Mouse (Mus musculus): ENCODE data around the gene Epb41. TPM values are rescaled to one million over a fixed set of nuclear protein-coding genes. Genes with fewer than 3 reads are reported as not detected.

The Epb41 gene
- polyA plus RNA-seq, 1 experiment, result 68.8 TPM

DNA sequence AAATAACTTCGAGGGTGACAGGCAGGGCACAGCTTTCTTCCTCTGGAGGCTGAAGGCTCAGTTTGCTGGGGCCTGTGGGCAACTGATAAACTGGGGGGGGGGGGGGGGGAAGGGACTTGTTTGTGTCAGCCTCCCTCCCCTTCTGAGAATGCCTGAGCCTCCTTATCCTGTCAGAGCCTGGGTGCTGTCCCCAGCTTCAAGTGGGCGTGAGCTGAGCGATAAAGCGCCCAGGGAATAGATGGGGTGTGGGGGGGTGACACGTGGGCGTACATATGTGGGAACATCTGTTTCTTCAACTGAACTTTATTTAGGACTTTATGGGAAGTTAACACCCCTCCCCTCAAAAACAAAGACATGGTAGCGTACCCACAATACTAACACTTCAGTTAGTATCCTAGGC, 2.3 kb upstream of the Epb41 start:
- Histone ChIP-seq H3K4me3 (ENCODE audit: low read depth, low read length) (no peak overlapping the region), H3K27me3 (ENCODE audit: control insufficient read depth, insufficient read depth, low read length, poor library complexity, severe bottlenecking) (no peaks in the 10 kb centered on the region), H3K4me1 (ENCODE audit: control insufficient read depth, insufficient read depth, low read length) (peaks cover 4% of the 10 kb centered on the region), H3K9me3 (replicated peaks; ENCODE audit: control insufficient read depth, insufficient read depth, low read length, poor library complexity, severe bottlenecking) (no peaks in the 10 kb centered on the region), H3K9ac (ENCODE audit: low read depth, poor library complexity, severe bottlenecking) (no peak overlapping the region), H3K36me3 (ENCODE audit: control insufficient read depth, insufficient read depth, low read length, poor library complexity, severe bottlenecking) (no peaks in the 10 kb centered on the region), H3K27ac (ENCODE audit: insufficient read depth, low read length) (no peak overlapping the region)
- no peak for TF ChIP-seq EP300 (IDR thresholded peaks at IDR 0.05; ENCODE audit: insufficient read depth, low read depth, low read length)
- no peak for TF ChIP-seq POLR2A (IDR thresholded peaks at IDR 0.05; ENCODE audit: insufficient read depth, low read length)
- TF ChIP-seq CTCF (IDR thresholded peaks at IDR 0.05; ENCODE audit: low read depth, low read length), result no peak

DNA sequence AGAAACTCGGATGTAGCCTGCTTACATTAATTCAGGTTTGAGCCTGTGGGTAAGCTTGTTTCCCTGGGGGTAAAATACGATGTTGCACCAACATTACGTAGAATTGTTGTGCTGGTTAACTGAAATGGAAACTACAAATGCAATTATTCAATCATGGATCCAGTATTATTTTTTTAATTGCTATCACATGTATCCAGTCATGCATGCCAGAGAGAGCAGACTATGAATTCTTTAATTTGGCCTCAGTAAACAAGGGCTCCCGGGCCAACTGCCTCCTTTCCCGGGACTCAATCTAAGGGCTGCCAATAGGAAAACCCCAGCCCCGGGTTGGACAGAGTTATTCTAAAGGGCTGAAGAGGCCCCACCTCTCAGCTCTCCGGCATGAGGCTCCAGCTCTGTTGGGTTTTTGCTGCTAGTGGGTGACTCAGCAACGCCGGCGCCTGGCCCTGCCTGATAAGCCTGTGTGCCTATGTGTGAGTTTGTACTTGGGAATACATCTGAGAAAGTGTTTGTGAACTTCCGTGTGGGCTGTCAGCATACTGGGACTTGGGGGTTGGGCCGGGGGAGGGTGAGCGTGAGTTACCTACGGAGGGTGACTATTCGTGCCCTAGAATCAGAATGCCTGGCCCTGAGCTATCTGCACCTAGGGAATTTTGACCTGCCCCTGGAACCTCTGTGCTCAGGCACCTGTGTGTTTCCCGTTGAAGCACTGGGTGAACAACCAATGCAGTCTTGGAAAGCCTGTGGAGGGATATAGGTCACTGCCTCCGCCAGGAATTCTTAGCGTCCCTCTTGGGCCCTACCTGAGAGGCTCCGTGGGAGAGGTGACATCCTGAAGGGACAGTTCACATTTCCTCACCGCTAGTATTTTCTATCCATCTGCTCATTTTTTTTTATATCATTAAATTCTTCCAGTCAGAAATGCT, 1.6 kb upstream of the Epb41 start:
- no peaks in the 10 kb centered on the region for H3K9me3 ChIP-seq (replicated peaks; ENCODE audit: control insufficient read depth, insufficient read depth, low read length, poor library complexity, severe bottlenecking)
- no peak overlapping the region; the same call in 1 of the 2 replicates for H3K27ac ChIP-seq (ENCODE audit: insufficient read depth, low read length)
- peaks cover 4% of the 10 kb centered on the region for H3K4me1 ChIP-seq (ENCODE audit: control insufficient read depth, insufficient read depth, low read length)
- TF ChIP-seq POLR2A (IDR thresholded peaks at IDR 0.05; ENCODE audit: insufficient read depth, low read length) (no peak), EP300 (IDR thresholded peaks at IDR 0.05; ENCODE audit: insufficient read depth, low read depth, low read length) (no peak), CTCF (IDR thresholded peaks at IDR 0.05; ENCODE audit: low read depth, low read length) (no peak)
- no peaks in the 10 kb centered on the region for H3K27me3 ChIP-seq (ENCODE audit: control insufficient read depth, insufficient read depth, low read length, poor library complexity, severe bottlenecking)
- H3K36me3 ChIP-seq (ENCODE audit: control insufficient read depth, insufficient read depth, low read length, poor library complexity, severe bottlenecking), result no peaks in the 10 kb centered on the region
- peak overlapping the region; percentile 15; the same call in 1 of the 2 replicates for H3K9ac ChIP-seq (ENCODE audit: low read depth, poor library complexity, severe bottlenecking)
- peak overlapping the region; percentile 48 for H3K4me3 ChIP-seq (ENCODE audit: low read depth, low read length)

DNA sequence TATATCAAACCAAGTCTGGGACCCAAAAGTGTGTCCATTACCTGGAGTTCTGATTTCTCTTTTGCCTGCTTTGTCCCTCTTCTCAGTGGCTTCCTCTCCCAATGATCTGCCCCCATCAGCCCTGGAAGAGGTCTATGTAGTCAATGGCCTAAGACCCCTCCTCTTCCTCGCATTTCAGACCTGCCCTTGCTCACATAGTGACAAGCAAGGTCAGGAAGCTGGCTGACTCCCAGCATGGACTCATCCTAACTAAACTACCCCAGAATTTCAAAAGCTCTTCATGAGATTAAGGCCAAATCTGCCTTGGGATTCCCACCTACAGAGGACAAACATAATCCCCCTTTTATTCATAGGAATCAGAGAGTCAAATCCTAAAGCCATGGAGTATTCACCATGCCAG, 675 bp upstream of the Epb41 start:
- peaks cover 4% of the 10 kb centered on the region for H3K4me1 ChIP-seq (ENCODE audit: control insufficient read depth, insufficient read depth, low read length)
- H3K36me3 ChIP-seq (ENCODE audit: control insufficient read depth, insufficient read depth, low read length, poor library complexity, severe bottlenecking), result no peaks in the 10 kb centered on the region
- TF ChIP-seq POLR2A (IDR thresholded peaks at IDR 0.05; ENCODE audit: insufficient read depth, low read length), result no peak
- no peak for TF ChIP-seq EP300 (IDR thresholded peaks at IDR 0.05; ENCODE audit: insufficient read depth, low read depth, low read length)
- no peak overlapping the region for H3K4me3 ChIP-seq (ENCODE audit: low read depth, low read length)
- no peak overlapping the region for H3K27ac ChIP-seq (ENCODE audit: insufficient read depth, low read length)
- 0 out of 2 replicates have a peak overlapping the region, but pooled peaks have one; percentile 15 for H3K9ac ChIP-seq (ENCODE audit: low read depth, poor library complexity, severe bottlenecking)
- H3K27me3 ChIP-seq (ENCODE audit: control insufficient read depth, insufficient read depth, low read length, poor library complexity, severe bottlenecking), result no peaks in the 10 kb centered on the region
- H3K9me3 ChIP-seq (replicated peaks; ENCODE audit: control insufficient read depth, insufficient read depth, low read length, poor library complexity, severe bottlenecking), result no peaks in the 10 kb centered on the region

DNA sequence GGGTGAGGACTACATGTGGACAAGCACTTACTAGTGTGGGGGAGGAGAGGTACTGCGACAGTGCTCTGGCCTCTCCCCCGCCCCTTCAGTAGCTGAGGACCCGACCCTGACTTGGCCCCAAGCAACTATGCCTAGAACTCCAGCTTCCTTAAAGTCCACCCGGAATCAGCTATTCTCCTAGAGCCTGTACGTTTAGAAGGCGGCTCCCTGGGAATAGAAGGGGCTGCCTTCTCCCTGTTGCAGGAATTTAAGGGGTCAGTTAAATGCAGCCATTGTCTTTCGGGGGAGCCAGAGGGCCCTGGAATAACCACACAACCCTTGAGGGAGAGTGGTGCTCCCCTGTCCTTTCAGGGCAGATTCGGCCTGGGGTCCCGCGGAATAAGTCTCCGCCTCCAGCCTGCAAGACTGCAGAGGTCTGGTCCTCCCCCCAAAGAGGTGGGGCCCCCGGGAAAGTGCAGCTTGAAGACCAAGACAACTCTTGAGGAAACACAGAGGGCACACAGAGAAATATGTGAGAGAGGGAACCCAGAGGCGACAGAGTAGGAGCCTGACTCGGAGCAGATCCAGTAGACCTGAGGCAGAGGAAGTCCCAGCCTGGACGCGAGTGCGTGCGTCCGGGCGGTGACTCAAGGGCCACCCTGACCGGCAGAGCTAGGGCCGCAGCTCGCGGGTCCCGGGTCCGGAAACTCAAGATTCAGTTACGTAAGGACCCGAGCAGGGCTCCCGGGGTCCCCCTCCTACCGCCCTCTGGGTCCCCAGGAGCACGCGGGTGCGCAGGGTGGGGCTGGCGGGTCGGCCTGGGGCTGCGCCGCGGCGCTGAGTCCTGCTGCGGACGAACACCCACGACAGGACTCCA, 816 bp downstream of the Epb41 start, which contains the start of gene Gm10300:
Gene Gm10300, plus strand, starts transcription at position 621 of the 856 bp plus-strand sequence.
- Histone ChIP-seq H3K9me3 (replicated peaks; ENCODE audit: control insufficient read depth, insufficient read depth, low read length, poor library complexity, severe bottlenecking) (no peaks in the 10 kb centered on the region), H3K4me3 (ENCODE audit: low read depth, low read length) (peak within 1 kb of the TSS; percentile 74), H3K27me3 (ENCODE audit: control insufficient read depth, insufficient read depth, low read length, poor library complexity, severe bottlenecking) (no peaks in the 10 kb centered on the region), H3K9ac (ENCODE audit: low read depth, poor library complexity, severe bottlenecking) (peak within 1 kb of the TSS; percentile 71), H3K27ac (ENCODE audit: insufficient read depth, low read length) (no peak within 1 kb of the TSS), H3K4me1 (ENCODE audit: control insufficient read depth, insufficient read depth, low read length) (peaks cover 2% of the 10 kb centered on the region), H3K36me3 (ENCODE audit: control insufficient read depth, insufficient read depth, low read length, poor library complexity, severe bottlenecking) (no peaks in the 10 kb centered on the region)
- TF ChIP-seq EP300 (IDR thresholded peaks at IDR 0.05; ENCODE audit: insufficient read depth, low read depth, low read length) (no peak), POLR2A (IDR thresholded peaks at IDR 0.05; ENCODE audit: insufficient read depth, low read length) (no peak), CTCF (IDR thresholded peaks at IDR 0.05; ENCODE audit: low read depth, low read length) (no peak)

DNA sequence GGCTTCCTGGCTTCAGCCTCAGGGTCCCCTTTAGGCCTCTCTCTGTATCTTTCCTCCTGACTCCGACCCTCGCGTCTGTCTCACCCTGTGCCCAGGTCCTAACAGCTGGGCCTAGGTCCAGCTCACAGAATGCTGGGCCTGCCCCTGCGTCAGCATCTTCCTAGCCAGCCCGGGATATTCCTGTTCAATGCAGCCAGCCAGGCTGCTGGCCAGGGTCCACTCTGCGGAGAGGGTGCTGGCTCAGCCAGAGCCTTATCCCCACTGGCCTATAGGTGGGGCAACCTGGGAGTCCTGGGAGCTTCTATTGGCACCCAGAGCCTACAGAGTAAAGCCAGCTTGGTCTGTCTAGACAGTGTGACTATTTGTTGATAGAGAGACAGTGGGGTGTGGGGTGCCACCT, 2.2 kb downstream of the Epb41 start:
- no peak overlapping the region for H3K9ac ChIP-seq (ENCODE audit: low read depth, poor library complexity, severe bottlenecking)
- H3K4me3 ChIP-seq (ENCODE audit: low read depth, low read length), result no peak overlapping the region
- peaks cover 1% of the 10 kb centered on the region for H3K4me1 ChIP-seq (ENCODE audit: control insufficient read depth, insufficient read depth, low read length)

More for the DNA sequence above, 2.2 kb downstream of the Epb41 start:
- Histone ChIP-seq H3K9me3 (replicated peaks; ENCODE audit: control insufficient read depth, insufficient read depth, low read length, poor library complexity, severe bottlenecking) (no peaks in the 10 kb centered on the region), H3K27ac (ENCODE audit: insufficient read depth, low read length) (no peak overlapping the region), H3K36me3 (ENCODE audit: control insufficient read depth, insufficient read depth, low read length, poor library complexity, severe bottlenecking) (no peaks in the 10 kb centered on the region), H3K27me3 (ENCODE audit: control insufficient read depth, insufficient read depth, low read length, poor library complexity, severe bottlenecking) (no peaks in the 10 kb centered on the region)
- TF ChIP-seq EP300 (IDR thresholded peaks at IDR 0.05; ENCODE audit: insufficient read depth, low read depth, low read length), result no peak
- no peak for TF ChIP-seq POLR2A (IDR thresholded peaks at IDR 0.05; ENCODE audit: insufficient read depth, low read length)
- no peak for TF ChIP-seq CTCF (IDR thresholded peaks at IDR 0.05; ENCODE audit: low read depth, low read length)
